Mouse (Mus musculus): ENCODE measurements around the gene Prc1. TPM values are rescaled to one million over a fixed set of nuclear protein-coding genes. Genes with fewer than 3 reads are reported as not detected.

Prc1 gene
- polyA plus RNA-seq (2012; rRNA removed) = 18.6 and 22.8 TPM in 2 replicates

DNA sequence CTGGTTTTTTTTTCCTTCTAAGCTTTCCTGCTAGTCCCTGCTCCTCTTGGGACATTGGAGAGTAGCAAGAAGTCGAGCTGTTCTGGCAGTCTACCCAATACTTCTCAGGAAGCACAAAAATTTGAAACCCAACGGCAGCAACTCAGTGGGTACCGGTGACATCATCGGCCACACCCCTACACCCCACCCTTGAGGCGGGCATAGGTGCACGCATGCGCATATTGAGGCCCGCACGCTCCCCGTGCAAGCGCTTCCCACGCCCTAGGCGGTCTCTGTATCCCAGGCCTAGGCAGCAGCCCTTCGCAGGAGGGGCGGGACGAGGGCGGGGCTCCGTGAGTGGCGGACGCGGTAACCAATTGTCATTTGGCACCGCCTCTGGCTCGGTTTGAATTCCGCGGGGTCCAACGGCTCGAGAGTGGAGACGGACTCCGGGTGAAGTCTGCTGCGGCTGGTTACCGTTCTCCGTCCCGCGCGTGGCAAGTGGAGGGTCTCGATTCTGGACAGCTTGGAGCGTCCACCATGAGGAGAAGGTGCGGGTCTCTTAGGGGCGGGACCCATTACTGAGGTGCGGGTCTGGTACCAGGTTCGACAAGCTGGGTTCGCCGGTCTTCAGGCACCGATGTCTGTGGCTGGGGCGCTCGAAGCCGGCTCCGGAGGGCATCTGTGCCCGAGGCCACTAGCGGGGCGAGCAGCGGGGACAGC, at the start of gene Prc1:
Prc1 (plus strand) TSS at position 389 of the 702 bp plus-strand sequence.

GRCm38 (mm10) chr7:80246148-80246721, 48.0 kb upstream of the Prc1 start, which contains the start of gene Ttll13:
Gene Ttll13, plus strand, starts transcription at chr7:80246376.

GRCm38 (mm10) chr7:80260625-80261371, 33.5 kb upstream of the Prc1 start, which contains the start of gene Ngrn:
Gene Ngrn, plus strand, starts transcription at chr7:80261215.

DNA sequence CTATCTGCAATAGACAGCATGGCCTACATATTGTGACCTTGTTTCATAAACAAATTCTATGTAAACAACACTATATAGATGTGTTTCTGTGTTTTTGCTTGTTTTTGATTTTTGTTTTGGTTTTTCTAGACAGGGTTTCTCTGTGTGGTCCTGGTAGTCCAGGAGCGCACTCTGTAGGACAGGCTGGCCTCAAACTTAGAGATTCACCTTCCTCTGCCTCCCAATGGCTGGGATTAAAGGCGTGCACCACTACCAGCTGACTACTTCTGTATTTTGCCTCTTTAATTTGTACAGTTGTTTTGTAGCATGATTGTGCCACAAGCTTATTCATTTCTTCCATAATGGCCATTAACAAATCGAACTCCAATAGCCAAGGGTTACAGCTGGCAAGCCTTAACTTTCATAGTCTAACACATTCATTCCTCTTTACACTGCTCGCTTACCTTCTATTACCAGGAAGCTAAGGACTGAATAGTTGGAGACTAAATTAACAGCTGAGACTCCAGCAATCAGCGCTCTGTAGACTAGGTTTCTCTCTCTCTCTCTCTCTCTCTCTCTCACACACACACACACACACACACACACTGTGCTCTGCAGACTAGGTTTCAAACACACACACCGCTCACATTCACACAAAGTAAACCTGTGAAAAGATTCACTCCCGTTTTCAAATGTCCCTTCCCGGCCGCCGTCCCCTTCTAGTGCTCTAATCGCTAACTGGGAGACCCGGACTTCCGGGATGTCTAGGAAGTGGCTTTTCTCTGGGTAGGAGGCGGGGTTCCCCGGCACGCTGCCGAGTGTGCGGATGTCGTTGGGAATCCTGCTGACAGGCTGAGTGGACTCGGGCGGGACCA, 25.1 kb upstream of the Prc1 start, which contains the start of gene Vps33b:
Vps33b (plus strand) TSS at position 753 of the 854 bp plus-strand sequence.

DNA sequence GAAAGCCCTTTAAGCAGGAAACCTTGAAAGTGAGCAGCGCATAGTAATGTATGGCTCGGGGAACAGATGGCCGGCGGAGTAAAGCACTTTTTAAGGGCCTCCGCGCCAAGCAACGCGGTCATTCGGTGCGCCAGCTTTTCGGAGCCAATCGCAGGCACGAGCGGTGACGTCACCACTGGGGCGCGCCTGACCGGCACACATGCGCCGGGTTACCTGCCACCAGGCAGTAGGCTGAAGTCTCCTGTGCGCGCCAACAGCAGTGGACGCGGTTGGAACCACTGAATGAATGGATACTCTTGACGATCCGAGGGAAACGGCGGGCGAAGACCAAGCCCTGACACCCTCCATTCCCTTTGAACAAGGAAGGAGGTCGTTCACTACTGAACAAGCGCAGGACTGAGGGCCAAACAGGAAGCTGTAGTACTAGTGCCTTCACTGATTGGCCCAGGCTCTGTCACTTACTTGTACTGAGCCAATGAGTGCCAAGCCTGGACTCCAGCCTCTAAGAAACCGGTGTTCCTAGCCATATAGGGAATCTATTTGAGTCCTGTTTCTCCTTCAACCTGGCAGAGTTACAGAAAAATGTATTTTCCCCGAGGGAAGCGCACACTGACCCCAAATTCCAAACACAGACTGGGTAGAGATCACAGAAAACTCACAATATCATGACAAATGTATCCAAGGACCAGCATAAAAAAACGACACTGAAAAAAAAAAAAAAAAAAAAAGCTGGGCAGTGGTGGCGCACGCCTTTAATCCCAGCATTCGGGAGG, 30.0 kb downstream of the Prc1 start, which contains the start of gene Rccd1:
Rccd1 (minus strand) TSS at position 412 of the 773 bp plus-strand sequence.

GRCm38 (mm10) chr7:80340793-80341192, 46.5 kb downstream of the Prc1 start, which contains the start of gene Unc45a:
Gene Unc45a, minus strand, starts transcription at chr7:80341005.

DNA sequence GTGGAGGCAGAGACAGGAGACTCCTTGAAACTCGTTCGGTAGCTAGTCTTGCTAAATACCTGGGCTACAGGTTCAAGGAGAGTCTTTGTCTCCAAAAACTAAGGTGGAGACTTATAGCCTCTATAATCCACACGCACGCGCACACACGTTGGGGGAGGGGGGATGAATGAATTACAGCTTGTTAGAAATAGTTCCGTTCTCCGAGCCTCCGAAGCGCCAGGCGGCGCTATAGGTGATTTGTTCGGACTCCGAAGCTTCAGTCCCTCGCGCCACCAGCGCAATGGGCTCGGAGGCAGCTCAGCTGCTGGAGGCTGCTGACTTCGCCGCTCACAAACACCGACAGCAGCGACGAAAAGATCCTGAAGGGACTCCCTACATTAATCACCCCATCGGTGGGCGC, 48.6 kb downstream of the Prc1 start, which contains the start of gene Hddc3:
Hddc3 (plus strand) TSS at position 247 of the 400 bp plus-strand sequence.

Other genes with a start within 250 kb of the Prc1 start
- 181 and 185 TPM in 2 replicates for gene Idh2, start 179.1 kb upstream of the Prc1 start, polyA plus RNA-seq (2012; rRNA removed)
- gene Sema4b, start 107.6 kb upstream of the Prc1 start, polyA plus RNA-seq (2012; rRNA removed) = 13.5 and 14.6 TPM in 2 replicates
- gene Cib1, start 61.6 kb upstream of the Prc1 start, polyA plus RNA-seq (2012; rRNA removed) = 23.8 and 28.9 TPM in 2 replicates
- gene Gdpgp1, start 61.6 kb upstream of the Prc1 start, polyA plus RNA-seq (2012; rRNA removed) = 2.0 and 2.3 TPM in 2 replicates
- gene Ttll13, start 48.1 kb upstream of the Prc1 start, polyA plus RNA-seq (2012; rRNA removed) = 0.92 and 0.96 TPM in 2 replicates
- gene Ngrn, start 33.2 kb upstream of the Prc1 start, polyA plus RNA-seq (2012; rRNA removed) = 64.3 and 65.9 TPM in 2 replicates
- gene Vps33b, start 24.8 kb upstream of the Prc1 start, polyA plus RNA-seq (2012; rRNA removed) = 34.2 and 35.7 TPM in 2 replicates
- 24.9 and 25.4 TPM in 2 replicates for gene Rccd1, start 30.0 kb downstream of the Prc1 start, polyA plus RNA-seq (2012; rRNA removed)
- gene Unc45a, start 46.6 kb downstream of the Prc1 start, polyA plus RNA-seq (2012; rRNA removed) = 70.6 and 77.1 TPM in 2 replicates
- gene Hddc3, start 48.7 kb downstream of the Prc1 start, polyA plus RNA-seq (2012; rRNA removed) = 46.9 and 50.0 TPM in 2 replicates
- gene Man2a2, start 76.9 kb downstream of the Prc1 start, polyA plus RNA-seq (2012; rRNA removed) = 59.6 and 69.5 TPM in 2 replicates
- 5.3 and 6.2 TPM in 2 replicates for gene Fes, start 93.5 kb downstream of the Prc1 start, polyA plus RNA-seq (2012; rRNA removed)
- 14.3 and 17.2 TPM in 2 replicates for gene Furin, start 111.0 kb downstream of the Prc1 start, polyA plus RNA-seq (2012; rRNA removed)
- gene Blm, start 240.7 kb downstream of the Prc1 start, polyA plus RNA-seq (2012; rRNA removed) = 6.4 and 7.4 TPM in 2 replicates

All from central nervous system, embryonic 18 days (tissue).